Mouse (Mus musculus) neural tube, embryonic 14.5 days (tissue): Measurements from ENCODE around the gene Dthd1. TPM values are rescaled to one million over a fixed set of nuclear protein-coding genes. Genes with fewer than 3 reads are reported as not detected.

Experiments
- ATAC-seq: fragments of 200-750 bp; cut with Nextera tagmentation; 2 replicates; pipeline ENCODE4 v1.8.0; 2017; ENCODE audit warnings: low read depth, mild to moderate bottlenecking, moderate TSS enrichment, moderate library complexity
- H3K27ac ChIP-seq: fragments of 300-500 bp; sonication (generic); 2 replicates; pipeline ENCODE4 v1.5.1; 2014; ENCODE audit warnings: low read depth, mild to moderate bottlenecking, control low read depth, low read length, moderate library complexity, mixed read lengths
- H3K27me3 ChIP-seq: fragments of 300-500 bp; sonication (generic); 2 replicates; pipeline ENCODE4 v1.6.1; 2014; ENCODE audit warnings: low read length; ENCODE audit not compliant: control insufficient read depth, insufficient read depth
- H3K36me3 ChIP-seq: fragments of 300-500 bp; sonication (generic); 2 replicates; pipeline ENCODE4 v1.6.1; 2014; ENCODE audit warnings: low read length, mixed read lengths; ENCODE audit not compliant: control insufficient read depth, insufficient read depth
- H3K4me1 ChIP-seq: fragments of 300-500 bp; sonication (generic); 2 replicates; pipeline ENCODE4 v1.6.1; 2014; ENCODE audit warnings: low read length; ENCODE audit not compliant: control insufficient read depth, insufficient read depth
- H3K4me2 ChIP-seq: fragments of 300-500 bp; sonication (generic); 2 replicates; pipeline ENCODE4 v1.6.1; 2014; ENCODE audit warnings: mild to moderate bottlenecking, low read depth, low read length, control low read depth
- H3K4me3 ChIP-seq: fragments of 300-500 bp; sonication (generic); 2 replicates; pipeline ENCODE4 v1.5.1; 2014; ENCODE audit warnings: low read depth, low read length, control low read depth, mixed read lengths
- H3K9ac ChIP-seq: fragments of 300-500 bp; sonication (generic); replicated peaks from 2 replicates; pipeline ENCODE4 v1.6.1; 2014; ENCODE audit warnings: low read depth, mild to moderate bottlenecking, control low read depth, low read length, mixed read lengths
- H3K9me3 ChIP-seq: fragments of 300-500 bp; sonication (generic); 2 replicates; pipeline ENCODE4 v1.6.1; 2016; ENCODE audit warnings: low read length; ENCODE audit not compliant: control insufficient read depth
- WGBS: fragments of 180-500 bp; shearing (Covaris S2); extraction: QIAGEN DNeasy Blood & Tissue Kit; methylation state at CpG from one replicate; pipeline ENCODE4 v1.1.7; 2014; 5-methylcytosine and 5-hydroxymethylcytosine counted together
- polyA plus RNA-seq: library from polyadenylated mRNA; unstranded; fragments of >200 nt; fragmentation: Nextera tagmentation; extraction: Ambion mirVana; gene quantifications from 2 replicates; pipeline ENCODE4 v1.2.1, GENCODE M21; 2014

Dthd1 gene
- polyA plus RNA-seq, 1 experiment from 2014 or later, result not detected

DNA sequence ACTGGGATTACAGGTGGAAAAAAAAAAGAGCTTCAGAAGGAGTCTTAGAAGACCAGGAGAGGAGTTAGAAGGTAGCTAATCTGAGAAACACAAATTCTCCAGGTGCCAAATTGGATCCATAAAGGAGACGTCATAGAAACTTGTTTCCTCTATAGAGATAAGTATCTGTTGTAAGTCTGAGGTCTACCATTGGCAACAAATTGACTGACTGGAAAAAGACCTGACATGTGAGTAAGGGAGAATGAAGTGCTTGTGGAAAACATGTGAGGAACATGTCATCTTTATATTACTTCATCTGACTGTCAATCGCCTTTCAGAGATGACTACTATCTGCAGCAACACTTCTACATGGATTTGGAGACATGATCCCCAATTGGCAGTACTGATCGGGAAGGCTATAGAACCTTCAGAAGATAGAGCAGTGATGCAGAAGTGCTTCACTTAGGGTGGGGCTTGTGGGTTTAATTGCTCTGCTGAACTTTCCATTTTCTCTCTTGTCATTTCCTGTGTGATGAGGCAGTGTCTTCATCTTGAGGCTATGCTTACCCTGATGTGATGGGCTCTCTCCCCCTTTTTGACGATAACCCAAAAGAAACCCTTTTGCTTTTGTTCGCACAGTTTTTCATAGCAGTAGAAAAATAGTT is 22.6 kb upstream of the Dthd1 start:
- Histone ChIP-seq H3K4me1 (no peaks in the 10 kb centered on the region), H3K36me3 (no peaks in the 10 kb centered on the region), H3K27ac (no peak overlapping the region), H3K27me3 (no peaks in the 10 kb centered on the region), H3K9me3 (no peaks in the 10 kb centered on the region), H3K4me3 (no peak overlapping the region), H3K9ac (no peak overlapping the region), H3K4me2 (no peak overlapping the region)
- ATAC-seq, result no peak
- WGBS, result 94% methylated on average over 5 of the region's 5 CpGs

DNA sequence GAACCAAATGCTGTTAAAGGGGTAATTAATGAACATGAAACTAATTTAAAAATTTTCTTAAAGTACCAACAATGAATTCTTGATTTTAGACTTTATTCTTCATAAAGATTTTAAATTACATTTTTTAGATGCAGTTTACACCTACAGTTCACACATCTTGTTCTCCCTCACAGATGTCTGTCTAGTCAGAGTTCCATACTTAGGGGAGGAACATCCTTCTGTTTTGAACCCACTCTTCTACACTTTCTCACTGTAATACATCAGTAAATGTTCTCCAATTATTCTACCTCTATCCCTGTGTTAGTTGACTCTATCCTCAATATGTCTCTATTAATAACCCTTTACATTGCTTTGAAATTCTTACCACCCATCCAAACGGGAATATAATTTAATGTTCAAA is 20.8 kb upstream of the Dthd1 start:
- Histone ChIP-seq H3K36me3 (no peaks in the 10 kb centered on the region), H3K27me3 (no peaks in the 10 kb centered on the region), H3K9ac (no peak overlapping the region), H3K4me2 (no peak overlapping the region), H3K27ac (no peak overlapping the region), H3K9me3 (no peaks in the 10 kb centered on the region), H3K4me3 (no peak overlapping the region), H3K4me1 (no peaks in the 10 kb centered on the region)
- 89% methylated on average over 1 of the region's 1 CpGs for WGBS
- ATAC-seq, result no peak

DNA sequence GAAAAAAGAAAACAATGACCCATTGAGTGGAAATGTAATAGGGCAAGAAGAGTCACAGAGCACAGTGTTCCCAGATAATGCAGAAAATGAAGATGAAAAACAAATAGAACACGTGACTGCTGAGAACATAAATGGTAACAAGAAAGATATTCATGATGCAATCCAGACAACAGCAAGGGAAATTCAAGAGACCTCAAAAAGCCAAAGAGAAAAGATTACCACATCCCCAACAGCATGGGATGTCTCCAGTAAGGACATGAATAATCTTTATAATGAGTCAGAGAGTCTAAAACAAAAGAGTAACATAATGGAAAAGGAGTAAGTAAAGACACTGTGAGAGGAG is 420 bp downstream of the Dthd1 start:
- H3K9ac ChIP-seq, result no peak overlapping the region
- H3K27me3 ChIP-seq, result no peaks in the 10 kb centered on the region
- WGBS, result 39% methylated on average over 1 of the region's 1 CpGs
- H3K4me2 ChIP-seq, result no peak overlapping the region
- no peaks in the 10 kb centered on the region for H3K4me1 ChIP-seq
- H3K36me3 ChIP-seq, result no peaks in the 10 kb centered on the region
- peak; percentile 65 for ATAC-seq
- no peaks in the 10 kb centered on the region for H3K9me3 ChIP-seq
- no peak overlapping the region for H3K4me3 ChIP-seq
- peak overlapping the region; percentile 28; the same call in 1 of the 2 replicates for H3K27ac ChIP-seq

DNA sequence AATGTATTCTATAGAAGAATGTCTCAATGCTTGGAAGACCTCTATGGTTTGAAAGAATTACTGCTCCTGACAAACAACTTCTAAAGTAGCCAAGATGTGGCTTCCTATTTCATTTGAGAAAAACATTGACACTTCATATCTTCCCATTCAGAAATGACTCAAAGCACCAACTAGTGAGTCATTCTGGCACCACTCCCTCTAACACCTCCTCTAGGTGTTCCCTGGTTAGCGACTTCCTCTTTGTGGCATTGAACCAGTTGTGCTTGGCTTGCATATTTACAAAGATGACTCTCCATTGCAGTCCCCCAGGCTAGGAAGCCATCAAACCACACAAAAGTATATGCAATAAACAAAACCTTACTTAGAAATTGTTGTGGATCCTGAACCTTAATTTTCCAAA is 2.1 kb downstream of the Dthd1 start:
- Histone ChIP-seq H3K9me3 (no peaks in the 10 kb centered on the region), H3K36me3 (no peaks in the 10 kb centered on the region), H3K4me1 (no peaks in the 10 kb centered on the region), H3K4me3 (no peak overlapping the region), H3K9ac (no peak overlapping the region), H3K27ac (no peak overlapping the region), H3K4me2 (no peak overlapping the region), H3K27me3 (no peaks in the 10 kb centered on the region)
- no peak for ATAC-seq
- WGBS, result 76% methylated on average over 1 of the region's 1 CpGs

DNA sequence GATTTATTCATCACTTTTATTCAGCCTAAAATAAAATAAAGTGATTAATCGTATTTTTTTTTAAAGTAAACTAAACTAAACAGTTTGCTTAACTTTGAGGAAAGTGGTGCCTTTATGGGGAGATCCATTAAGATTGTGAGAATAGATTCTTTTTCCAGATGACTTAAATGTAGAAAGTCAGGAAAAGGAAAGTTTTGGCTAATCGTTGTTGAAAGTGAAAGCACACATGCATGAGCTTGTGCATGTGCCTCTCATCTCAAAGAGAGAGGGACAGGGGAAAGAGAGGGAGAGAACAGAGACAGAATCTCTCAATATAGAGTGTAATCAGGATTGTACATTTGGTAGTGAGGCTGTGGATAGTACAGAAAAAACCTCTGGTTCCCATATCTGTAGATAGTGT is 5.9 kb downstream of the Dthd1 start:
- H3K4me1 ChIP-seq, result no peaks in the 10 kb centered on the region
- H3K27me3 ChIP-seq, result no peaks in the 10 kb centered on the region
- no peak overlapping the region for H3K27ac ChIP-seq
- no peaks in the 10 kb centered on the region for H3K9me3 ChIP-seq
- WGBS, result 82% methylated on average over 2 of the region's 2 CpGs
- ATAC-seq, result no peak
- H3K36me3 ChIP-seq, result no peaks in the 10 kb centered on the region
- no peak overlapping the region for H3K9ac ChIP-seq
- no peak overlapping the region for H3K4me3 ChIP-seq
- H3K4me2 ChIP-seq, result no peak overlapping the region

DNA sequence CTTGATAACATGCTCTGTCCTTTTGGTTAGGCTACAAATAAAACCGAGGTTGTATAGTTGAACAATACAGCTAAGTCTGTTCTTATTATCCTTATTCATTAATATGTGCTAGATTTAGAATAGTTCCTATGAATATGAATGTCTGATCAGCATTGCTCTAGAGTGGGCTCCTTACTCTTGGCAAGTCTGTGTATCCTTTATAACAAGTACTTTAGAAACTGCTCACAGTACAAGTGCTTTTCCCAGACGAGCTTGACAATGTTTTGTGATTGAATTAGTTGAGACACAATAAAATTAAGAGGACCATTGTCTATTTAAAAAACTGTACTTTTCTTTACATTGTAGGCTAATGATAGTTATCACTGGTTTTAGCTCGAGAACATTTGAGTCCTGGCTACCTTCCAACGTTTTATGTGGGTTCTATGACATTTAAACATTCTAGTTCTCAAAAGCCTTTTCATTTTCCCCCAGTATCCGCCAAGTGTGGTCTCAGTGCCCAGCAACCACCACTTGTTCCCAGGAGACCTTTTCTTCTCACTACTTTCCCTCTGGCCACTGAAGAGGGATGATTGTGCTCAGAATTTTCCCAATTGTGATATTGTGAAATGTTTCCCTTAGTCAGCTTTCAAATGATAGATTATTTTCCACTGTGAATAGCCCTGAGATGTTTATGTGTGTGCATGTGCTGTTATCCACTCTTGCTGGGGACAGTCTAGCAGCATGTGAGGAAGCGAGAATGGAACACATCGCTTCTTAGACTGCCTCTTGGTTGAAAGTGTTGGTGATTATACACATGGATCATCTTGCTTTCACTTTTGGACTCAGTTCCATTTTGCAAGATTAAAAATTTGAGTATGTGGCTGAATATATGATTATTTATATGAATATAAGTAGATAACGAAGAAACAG is 7.0 kb downstream of the Dthd1 start:
- H3K9me3 ChIP-seq, result no peaks in the 10 kb centered on the region
- H3K9ac ChIP-seq, result no peak overlapping the region
- no peaks in the 10 kb centered on the region for H3K27me3 ChIP-seq
- no peaks in the 10 kb centered on the region for H3K36me3 ChIP-seq
- H3K4me3 ChIP-seq, result no peak overlapping the region
- ATAC-seq, result no peak
- H3K4me2 ChIP-seq, result no peak overlapping the region
- H3K27ac ChIP-seq, result no peak overlapping the region
- H3K4me1 ChIP-seq, result no peaks in the 10 kb centered on the region
- WGBS, result 70% methylated on average over 8 of the region's 8 CpGs

DNA sequence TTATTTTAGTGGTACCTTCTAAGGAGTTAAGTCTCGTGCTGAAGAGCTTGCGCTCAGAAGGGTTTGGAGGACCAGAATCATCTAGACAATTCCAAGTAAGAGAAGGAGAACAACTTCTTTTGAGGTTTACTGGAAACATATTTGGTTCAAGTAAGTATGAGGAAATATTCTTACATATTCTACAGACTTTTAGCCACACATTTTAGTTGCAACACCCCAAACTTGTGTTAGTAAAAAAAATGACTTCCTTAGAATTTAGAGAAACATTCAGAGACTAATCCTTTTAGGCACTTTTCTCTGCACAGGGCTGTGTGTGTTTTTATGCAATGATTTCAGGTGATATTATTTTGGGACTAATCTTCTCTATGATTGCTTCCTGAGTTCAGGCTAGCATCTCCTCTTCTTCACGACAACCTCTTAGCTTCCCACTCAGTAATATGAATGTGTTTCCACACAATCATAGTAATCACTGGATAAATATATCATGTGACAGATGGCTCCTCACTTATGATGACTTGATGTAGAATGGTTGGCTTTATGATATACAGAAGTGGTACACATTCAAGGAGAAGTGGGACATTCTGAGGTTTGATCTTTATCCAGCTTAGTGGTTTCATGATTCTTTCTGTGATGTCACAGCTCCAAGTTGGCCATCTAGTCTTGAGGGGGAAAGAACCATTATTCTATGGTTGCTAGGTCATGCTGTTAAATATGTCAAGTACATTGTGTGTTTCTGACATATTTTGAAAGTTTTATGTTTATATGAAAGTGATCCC is 29.5 kb downstream of the Dthd1 start:
- no peak overlapping the region for H3K4me2 ChIP-seq
- H3K27ac ChIP-seq, result no peak overlapping the region
- H3K4me3 ChIP-seq, result no peak overlapping the region
- 96% methylated on average over 3 of the region's 3 CpGs for WGBS
- H3K4me1 ChIP-seq, result no peaks in the 10 kb centered on the region
- no peak overlapping the region for H3K9ac ChIP-seq
- ATAC-seq, result no peak
- H3K9me3 ChIP-seq, result no peaks in the 10 kb centered on the region
- H3K36me3 ChIP-seq, result no peaks in the 10 kb centered on the region
- H3K27me3 ChIP-seq, result no peaks in the 10 kb centered on the region

DNA sequence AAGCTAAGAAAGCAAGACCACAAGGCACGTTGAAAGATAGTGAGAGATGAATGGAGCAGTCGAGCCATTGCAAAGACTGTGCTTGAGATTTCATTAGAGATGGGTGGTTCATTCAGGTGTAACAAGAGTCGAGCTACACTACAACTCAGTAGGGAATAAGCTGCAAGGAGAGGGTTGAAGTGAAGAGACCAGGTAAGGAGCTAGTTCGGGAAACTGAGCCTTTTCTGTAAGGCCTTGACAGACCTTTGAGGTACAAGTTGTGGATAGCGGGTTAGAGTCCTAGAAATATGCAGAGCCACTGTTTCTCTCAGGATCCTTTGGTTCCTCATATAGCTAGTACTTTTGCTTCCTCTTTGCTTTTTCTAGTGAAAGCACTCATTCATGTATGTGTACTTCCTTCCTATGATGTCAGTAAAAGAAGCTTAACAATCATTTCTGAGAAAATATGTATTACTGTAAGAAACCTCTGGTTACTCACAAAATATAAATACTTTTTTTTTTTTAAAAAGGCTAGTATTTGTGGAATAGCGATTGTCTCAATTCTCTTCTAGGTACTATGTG is 33.0 kb downstream of the Dthd1 start:
- Histone ChIP-seq H3K27ac (no peak overlapping the region), H3K9ac (no peak overlapping the region), H3K4me3 (no peak overlapping the region), H3K4me2 (no peak overlapping the region), H3K27me3 (no peaks in the 10 kb centered on the region), H3K36me3 (no peaks in the 10 kb centered on the region), H3K9me3 (no peaks in the 10 kb centered on the region), H3K4me1 (no peaks in the 10 kb centered on the region)
- no peak for ATAC-seq
- 86% methylated on average over 6 of the region's 6 CpGs for WGBS
